Mouse (Mus musculus) adipocyte (in vitro differentiated cells): Measurements from ENCODE around the gene Syne2.
"Not testable (repeated sequence)": the region's sequence is repeated elsewhere in the genome, so short reads cannot be mapped to it uniquely, and the experiment has no call there.

Source experiments
- DNase-seq: peaks from one replicate; pipeline ENCODE4 v3.0.0-alpha.2; 2016; ENCODE audit warnings: low spot score

Gene Syne2

GRCm38 (mm10) chr12:76095117-76096035, 277.4 kb downstream of the Syne2 start:
- DNase-seq, result no peak

- no peak for DNase-seq
Measured at GRCm38 (mm10) chr12:76102621-76103020, 284.7 kb downstream of the Syne2 start.

- DNase-seq, result no peak
Measured at GRCm38 (mm10) chr12:76104596-76105351, 286.8 kb downstream of the Syne2 start.

GRCm38 (mm10) chr12:76109646-76110405, 291.9 kb downstream of the Syne2 start:
- DNase-seq, result no peak

DNA sequence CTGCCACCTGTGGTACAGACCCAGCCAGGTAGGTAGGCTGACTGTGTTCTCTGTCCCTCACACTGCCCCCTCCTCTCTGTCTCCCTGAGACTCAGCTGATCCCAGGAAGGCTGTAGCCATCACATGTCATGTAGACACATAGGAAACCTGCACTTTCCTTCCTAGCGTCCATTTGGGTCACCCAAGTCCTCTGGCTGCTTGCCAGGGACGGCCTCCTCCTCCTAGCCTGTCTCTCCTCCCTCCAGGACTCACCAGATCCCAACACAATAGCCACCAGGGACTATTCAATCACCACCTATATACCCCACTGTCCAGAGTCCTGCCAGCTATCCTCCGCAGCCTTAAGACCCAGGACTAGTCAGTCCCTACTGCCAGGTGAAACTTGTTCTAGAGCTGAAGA, 293.1 kb downstream of the Syne2 start:
- no peak for DNase-seq

DNA sequence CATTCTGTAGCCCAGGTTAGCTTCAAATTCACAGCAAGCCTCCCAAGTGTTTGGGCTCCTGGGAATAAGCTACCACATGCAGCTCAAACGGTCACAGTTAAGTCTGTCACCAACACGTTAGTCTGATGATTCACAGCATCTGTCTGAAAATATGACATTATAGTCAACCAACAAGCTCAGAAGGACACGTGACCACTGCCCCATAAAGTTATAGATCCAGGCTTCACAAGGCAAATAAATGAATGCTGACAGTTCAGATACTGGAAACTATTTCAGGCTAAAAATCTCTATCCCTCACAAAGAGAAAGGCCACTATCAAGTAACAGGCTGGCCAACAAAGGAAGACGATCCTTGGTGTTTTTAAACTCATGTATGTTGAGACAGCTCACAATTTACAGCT, 298.6 kb downstream of the Syne2 start:
- no peak for DNase-seq

GRCm38 (mm10) chr12:76117632-76118153, 299.8 kb downstream of the Syne2 start:
- peak; percentile 13 for DNase-seq

DNA sequence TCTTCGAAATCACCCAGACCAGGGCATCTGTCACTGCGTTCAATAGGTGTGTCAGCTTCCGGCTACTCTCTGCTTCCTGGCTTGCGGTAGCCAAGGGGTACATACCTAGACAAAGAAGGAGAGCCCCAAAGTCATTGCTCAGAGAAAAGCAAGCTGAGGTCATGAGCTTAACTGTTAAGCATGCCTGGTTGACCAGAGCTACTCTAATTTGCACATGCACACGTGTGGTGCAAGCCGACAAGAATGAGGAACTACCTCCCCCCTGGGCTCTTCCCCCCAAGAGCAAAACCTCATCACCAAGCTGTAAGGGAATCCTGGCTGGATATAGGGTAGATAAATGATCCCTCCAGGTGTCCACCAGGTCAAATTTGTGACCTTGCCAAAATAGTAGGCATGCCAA, 305.3 kb downstream of the Syne2 start:
- no peak for DNase-seq

DNA sequence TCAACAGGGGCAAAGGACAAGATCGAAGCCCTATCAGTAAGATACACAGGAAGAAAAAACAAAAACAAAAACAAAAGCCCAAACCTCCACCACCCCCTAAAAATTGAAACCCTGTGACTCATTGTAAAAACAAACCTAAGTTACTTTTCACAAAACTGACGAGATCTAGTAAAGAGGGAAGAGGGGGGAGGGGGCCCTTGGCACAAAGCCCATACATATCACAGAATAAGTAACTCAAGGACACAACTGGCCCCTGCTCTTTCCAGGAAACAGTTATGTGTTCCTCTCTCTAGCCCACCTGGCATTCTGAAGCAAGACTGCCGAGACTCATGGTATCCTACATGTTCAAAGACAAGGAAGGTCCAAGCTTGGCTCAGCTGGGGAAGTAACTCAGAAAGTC, 310.4 kb downstream of the Syne2 start:
- no peak for DNase-seq

- no peak for DNase-seq
Measured at GRCm38 (mm10) chr12:76128831-76129230, 310.9 kb downstream of the Syne2 start.

DNA sequence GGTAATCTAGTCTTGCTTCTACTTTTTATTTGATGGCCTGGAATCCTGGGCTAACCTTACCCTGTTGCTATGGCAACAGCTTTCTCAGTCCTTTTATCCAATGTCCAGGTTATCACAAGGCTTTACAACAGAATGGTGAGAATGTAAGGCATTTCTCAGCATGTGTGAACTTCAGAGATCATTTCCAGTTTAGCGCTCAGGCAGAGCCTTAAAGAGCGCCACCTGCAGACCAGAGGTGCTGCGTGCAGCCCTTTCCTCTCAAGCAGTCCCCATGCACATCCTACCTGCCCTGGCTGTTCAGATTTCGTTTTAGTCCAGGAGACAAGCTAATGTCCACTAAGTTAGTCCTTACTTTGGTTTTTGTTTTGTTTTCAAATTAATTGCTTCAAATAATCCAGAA, 312.3 kb downstream of the Syne2 start:
- DNase-seq, result no peak

- no peak for DNase-seq
Measured at GRCm38 (mm10) chr12:76130891-76131290, 313.0 kb downstream of the Syne2 start.

DNA sequence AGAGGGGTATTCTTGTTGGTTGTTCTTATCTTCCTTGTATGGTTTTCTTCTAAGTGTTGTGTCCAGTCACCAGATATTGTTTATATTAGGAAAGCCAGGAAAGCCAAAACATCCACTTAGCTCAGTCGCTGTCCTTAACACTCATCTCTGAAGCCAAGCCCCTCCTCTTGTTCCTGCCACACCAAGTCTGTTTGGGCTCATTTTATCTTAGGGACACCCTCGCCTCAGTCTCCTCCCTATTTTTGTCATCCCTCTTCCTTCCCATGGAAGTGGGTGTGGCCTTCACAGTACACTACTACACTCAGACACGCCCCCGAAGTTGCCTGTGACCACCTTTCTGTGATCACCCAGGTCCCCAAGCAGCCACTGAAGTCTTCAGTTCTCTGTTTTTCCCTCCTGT, 314.7 kb downstream of the Syne2 start:
- DNase-seq, result no peak

DNA sequence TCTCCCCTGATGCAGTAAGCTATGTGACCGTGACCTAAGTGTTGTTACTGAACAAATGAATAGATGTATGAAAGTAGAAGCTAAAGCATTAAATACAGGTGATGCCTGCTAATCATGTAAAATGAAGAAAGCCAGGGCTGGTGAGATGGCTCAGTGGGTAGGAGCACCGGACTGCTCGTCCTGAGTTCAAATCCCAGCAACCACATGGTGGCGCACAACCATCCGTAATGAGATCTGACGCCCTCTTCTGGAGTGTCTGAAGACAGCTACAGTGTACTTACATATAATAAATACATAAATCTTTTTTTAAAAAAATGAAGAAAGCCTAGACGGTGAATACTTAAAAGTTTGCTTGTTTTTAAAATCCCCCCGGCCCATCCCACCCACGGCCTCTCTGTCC, 315.1 kb downstream of the Syne2 start:
- not testable (repeated sequence) for DNase-seq

DNA sequence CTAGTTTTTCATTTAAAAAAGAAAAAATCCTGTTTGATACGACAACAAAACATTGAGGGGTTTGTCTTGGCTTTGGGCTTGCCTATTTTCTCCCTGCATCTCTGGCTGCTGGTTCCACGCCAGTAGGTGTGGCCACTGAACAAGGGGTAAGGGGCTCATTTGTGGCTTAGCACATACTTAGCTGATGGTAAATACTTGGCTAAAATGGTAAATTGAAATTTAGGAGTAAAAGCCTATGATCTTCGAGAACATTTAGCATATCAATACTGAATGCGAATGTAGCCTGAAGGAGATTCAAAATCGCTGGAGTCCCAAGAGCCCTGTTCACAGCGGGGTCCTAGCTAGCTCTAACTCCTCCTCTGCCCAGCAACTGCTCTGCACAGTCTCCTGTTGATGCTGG, 318.8 kb downstream of the Syne2 start:
- DNase-seq, result no peak

- not testable (repeated sequence) for DNase-seq
Measured at GRCm38 (mm10) chr12:76152389-76152788, 334.5 kb downstream of the Syne2 start.
